Mouse (Mus musculus) cerebellum, adult 2 months (tissue): ENCODE results near the gene Apopt1. TPM values are rescaled to one million over a fixed set of nuclear protein-coding genes. Genes with fewer than 3 reads are reported as not detected.
A peak's percentile ranks its signal among the peaks of the same experiment; 100 is the strongest.

Experiments
- DNase-seq, 2 experiments: peaks; one replicate each; pipeline ENCODE4 v3.0.0; 2021
- H3K27ac ChIP-seq: fragments of 200-500 bp; 2 replicates; pipeline ENCODE4 v1.5.1; 2012; ENCODE audit warnings: low read length, control low read depth, inconsistent platforms; ENCODE audit not compliant: insufficient read depth
- H3K27me3 ChIP-seq: fragments of 200-500 bp; 2 replicates; pipeline ENCODE4 v1.6.1; 2012; ENCODE audit warnings: inconsistent platforms, mild to moderate bottlenecking, low read length, moderate library complexity; ENCODE audit not compliant: control insufficient read depth, insufficient read depth
- H3K4me1 ChIP-seq: fragments of 200-500 bp; 2 replicates; pipeline ENCODE4 v1.6.1; 2011; ENCODE audit warnings: low read length; ENCODE audit not compliant: control insufficient read depth, insufficient read depth
- H3K4me3 ChIP-seq: fragments of 200-500 bp; replicated peaks from 2 replicates; pipeline ENCODE3; 2011; ENCODE audit warnings: mild to moderate bottlenecking, low read depth, low read length, control low read depth; ENCODE audit not compliant: insufficient read depth
- CTCF ChIP-seq: fragments of 200-500 bp; IDR thresholded peaks from 2 replicates; pipeline ENCODE4 v1.5.1; 2011; ENCODE audit warnings: low read depth, mild to moderate bottlenecking, control low read depth, low read length, moderate library complexity, borderline replicate concordance; ENCODE audit not compliant: insufficient read depth
- POLR2A ChIP-seq: fragments of 200-500 bp; IDR thresholded peaks from 2 replicates; pipeline ENCODE4 v1.6.1; 2011; ENCODE audit warnings: low read length, control low read depth, borderline replicate concordance; ENCODE audit not compliant: insufficient read depth
- WGBS: fragments of 180-500 bp; shearing (Covaris S2); methylation state at CpG from one replicate; pipeline ENCODE4 v1.1.7; 2018; 5-methylcytosine and 5-hydroxymethylcytosine counted together
- polyA plus RNA-seq: library from polyadenylated mRNA; depleted of rRNA; stranded (reverse); fragments of >200 nt; gene quantifications from 2 replicates; pipeline ENCODE4 v1.2.3, GENCODE M21; 2012

Gene Apopt1
- polyA plus RNA-seq, 1 experiment: 49.8 TPM

- TF ChIP-seq POLR2A: no peak
- TF ChIP-seq CTCF: no peak
These were observed 47.3 kb downstream of the Apopt1 start for GRCm38 (mm10) chr12:111760306-111760908.

GRCm38 (mm10) chr12:111762620-111763280 lies 49.7 kb downstream of the Apopt1 start:
- TF ChIP-seq CTCF (no peak), POLR2A (no peak)
- 63% methylated on average over 13 of the region's 13 CpGs for WGBS

More at GRCm38 (mm10) chr12:111760306-111760908, 47.3 kb downstream of the Apopt1 start:
- Histone ChIP-seq H3K27ac (no peak overlapping the region), H3K4me1 (peaks cover 43% of the 10 kb centered on the region), H3K4me3 (peak overlapping the region; percentile 84), H3K27me3 (no peaks in the 10 kb centered on the region)
- DNase-seq: no peak
- WGBS: 42% methylated on average over 7 of the region's 7 CpGs

GRCm38 (mm10) chr12:111766313-111767236 lies 53.5 kb downstream of the Apopt1 start:
- DNase-seq: peak; percentile 56 to 74
- WGBS: 6% methylated on average over 16 of the region's 16 CpGs
- Histone ChIP-seq H3K4me3 (peak overlapping the region; percentile 39), H3K4me1 (peaks cover 66% of the 10 kb centered on the region), H3K27me3 (no peaks in the 10 kb centered on the region), H3K27ac (peak overlapping the region; percentile 40)
- TF ChIP-seq POLR2A (peak; percentile 20; the same call in 1 of the 2 replicates), CTCF (no peak)

More at GRCm38 (mm10) chr12:111762620-111763280, 49.7 kb downstream of the Apopt1 start:
- H3K4me3 ChIP-seq: no peak overlapping the region
- no peak overlapping the region for H3K27ac ChIP-seq
- no peak for DNase-seq
- no peaks in the 10 kb centered on the region for H3K27me3 ChIP-seq
- peaks cover 54% of the 10 kb centered on the region for H3K4me1 ChIP-seq

- Histone ChIP-seq H3K27me3 (no peaks in the 10 kb centered on the region), H3K4me3 (no peak overlapping the region), H3K4me1 (peaks cover 48% of the 10 kb centered on the region), H3K27ac (no peak overlapping the region)
- DNase-seq: no peak
- no peak for TF ChIP-seq POLR2A
- TF ChIP-seq CTCF: no peak
- WGBS: 67% methylated on average over 10 of the region's 10 CpGs
These were observed 55.4 kb downstream of the Apopt1 start for GRCm38 (mm10) chr12:111768322-111768928.

GRCm38 (mm10) chr12:111769306-111769705 lies 56.2 kb downstream of the Apopt1 start:
- TF ChIP-seq POLR2A (no peak), CTCF (peak; percentile 38; the same call in 1 of the 2 replicates)
- DNase-seq: peak; percentile 52 to 55
- H3K4me1 ChIP-seq: peaks cover 42% of the 10 kb centered on the region
- WGBS: 18% methylated on average over 10 of the region's 10 CpGs
- no peak overlapping the region; the same call in 1 of the 2 replicates for H3K27ac ChIP-seq
- no peaks in the 10 kb centered on the region for H3K27me3 ChIP-seq
- no peak overlapping the region for H3K4me3 ChIP-seq

- Histone ChIP-seq H3K27me3 (no peaks in the 10 kb centered on the region), H3K4me3 (no peak overlapping the region), H3K27ac (peak overlapping the region; percentile 1; the same call in 1 of the 2 replicates), H3K4me1 (peaks cover 39% of the 10 kb centered on the region)
- DNase-seq: no peak
- TF ChIP-seq CTCF (no peak), POLR2A (no peak)
- 28% methylated on average over 8 of the region's 9 CpGs for WGBS
These were observed 56.9 kb downstream of the Apopt1 start for GRCm38 (mm10) chr12:111769816-111770577.

GRCm38 (mm10) chr12:111770651-111771050 lies 57.6 kb downstream of the Apopt1 start:
- peaks cover 33% of the 10 kb centered on the region for H3K4me1 ChIP-seq
- TF ChIP-seq POLR2A (no peak), CTCF (no peak)
- 0 out of 2 replicates have a peak overlapping the region, but pooled peaks have one; percentile 1 for H3K27ac ChIP-seq
- H3K27me3 ChIP-seq: no peaks in the 10 kb centered on the region
- WGBS: 26% methylated on average over 10 of the region's 10 CpGs
- H3K4me3 ChIP-seq: no peak overlapping the region
- no peak for DNase-seq
